Mouse (Mus musculus): ENCODE data around the gene Sypl2.
"Not testable (repeated sequence)": the region's sequence is repeated elsewhere in the genome, so short reads cannot be mapped to it uniquely, and the experiment has no call there.

Gene Sypl2

DNA sequence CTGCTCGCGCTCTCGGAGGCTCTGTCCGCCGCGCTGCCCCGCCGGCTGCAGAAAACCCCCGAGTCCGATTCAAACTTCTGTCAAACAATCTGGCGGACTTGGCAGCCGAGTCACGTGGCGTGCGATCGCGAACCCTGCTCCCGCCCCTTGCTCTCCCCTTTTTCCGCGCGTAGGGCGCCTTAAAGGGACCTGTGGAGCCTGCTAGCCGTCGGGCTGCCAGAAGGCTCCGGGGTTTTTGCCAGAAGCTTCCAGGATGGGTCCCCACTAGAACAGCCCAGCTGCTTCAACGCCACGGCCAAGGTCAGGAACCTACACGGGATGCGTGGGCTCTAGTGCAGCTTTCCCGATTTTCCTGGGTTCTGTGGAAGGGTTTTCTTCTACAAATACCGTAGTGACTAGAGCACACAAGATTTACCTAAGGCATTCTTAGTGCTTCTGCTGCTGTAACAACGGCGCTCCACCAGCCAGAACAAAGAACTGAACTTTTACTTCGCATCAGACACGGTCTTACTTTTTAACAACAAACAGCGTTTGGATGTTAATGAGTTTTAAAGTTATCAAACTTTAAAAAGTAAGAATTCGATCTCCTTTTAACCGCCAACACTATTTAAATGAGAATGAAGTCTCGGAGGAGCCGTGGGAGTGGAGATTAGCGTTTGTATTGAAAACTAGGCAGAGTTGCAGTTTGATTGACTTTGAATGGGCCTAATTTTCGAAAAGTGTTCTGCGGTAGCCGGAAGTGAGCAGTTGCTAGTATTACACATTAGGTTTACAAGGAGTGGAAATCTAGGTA lies at the start of gene Sypl2:
Gene Sypl2, minus strand, starts transcription at position 91 of the 793 bp plus-strand sequence.
- DNase-seq (ENCODE audit: inconsistent ontology term) = no peak

DNA sequence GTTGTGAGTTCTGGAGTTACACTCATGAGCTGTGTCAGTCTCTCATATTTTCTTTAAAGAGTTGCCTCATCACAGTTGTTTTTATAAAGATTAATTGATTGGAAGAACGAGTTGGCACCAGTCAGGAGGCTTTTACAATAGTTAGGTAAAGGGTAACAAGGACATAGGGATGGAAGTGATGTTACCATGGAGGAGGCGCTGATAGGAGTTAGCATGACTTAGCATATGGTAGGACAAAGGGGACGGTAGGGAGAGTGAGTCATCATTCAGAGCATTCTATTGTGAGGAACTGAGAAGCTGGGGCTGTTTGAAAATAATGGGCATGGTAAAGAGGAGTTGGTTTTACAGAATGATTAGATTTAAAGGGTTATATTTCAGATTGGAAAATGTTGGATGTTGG lies 32.9 kb upstream of the Sypl2 start:
- DNase-seq (ENCODE audit: inconsistent ontology term) = peak; percentile 41

DNA sequence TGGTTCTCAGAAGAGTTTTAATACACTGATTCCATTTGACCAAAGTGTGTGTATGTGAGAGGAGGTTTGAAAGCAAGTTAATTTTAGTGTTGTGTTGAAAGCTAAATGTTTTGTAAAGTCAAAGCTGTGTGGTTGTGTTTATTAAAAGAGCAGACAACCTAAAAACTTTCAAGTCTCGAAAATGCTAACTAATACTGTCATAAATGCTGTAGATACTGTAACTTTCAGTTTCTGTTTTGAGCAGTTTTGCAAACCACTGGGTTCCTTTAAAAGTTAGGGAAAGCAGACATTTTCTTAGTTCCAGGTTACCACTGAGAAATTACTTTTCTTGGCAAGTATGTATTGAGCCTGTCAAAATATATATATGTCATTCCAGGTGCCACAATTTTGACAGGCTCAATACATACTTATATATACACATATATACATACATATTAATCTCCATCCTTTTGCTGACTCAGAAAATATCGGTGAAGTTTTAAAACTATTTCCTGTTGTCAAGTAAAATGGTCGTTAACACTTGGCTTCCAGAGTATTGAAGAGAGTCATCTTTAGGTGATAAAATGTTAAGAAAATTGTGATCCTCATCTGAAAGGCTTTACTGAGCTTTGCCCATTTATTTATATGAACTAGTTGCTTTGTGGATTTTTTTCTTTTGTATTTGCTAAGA lies 31.5 kb upstream of the Sypl2 start:
- peak; percentile 22 for DNase-seq (ENCODE audit: inconsistent ontology term)

DNA sequence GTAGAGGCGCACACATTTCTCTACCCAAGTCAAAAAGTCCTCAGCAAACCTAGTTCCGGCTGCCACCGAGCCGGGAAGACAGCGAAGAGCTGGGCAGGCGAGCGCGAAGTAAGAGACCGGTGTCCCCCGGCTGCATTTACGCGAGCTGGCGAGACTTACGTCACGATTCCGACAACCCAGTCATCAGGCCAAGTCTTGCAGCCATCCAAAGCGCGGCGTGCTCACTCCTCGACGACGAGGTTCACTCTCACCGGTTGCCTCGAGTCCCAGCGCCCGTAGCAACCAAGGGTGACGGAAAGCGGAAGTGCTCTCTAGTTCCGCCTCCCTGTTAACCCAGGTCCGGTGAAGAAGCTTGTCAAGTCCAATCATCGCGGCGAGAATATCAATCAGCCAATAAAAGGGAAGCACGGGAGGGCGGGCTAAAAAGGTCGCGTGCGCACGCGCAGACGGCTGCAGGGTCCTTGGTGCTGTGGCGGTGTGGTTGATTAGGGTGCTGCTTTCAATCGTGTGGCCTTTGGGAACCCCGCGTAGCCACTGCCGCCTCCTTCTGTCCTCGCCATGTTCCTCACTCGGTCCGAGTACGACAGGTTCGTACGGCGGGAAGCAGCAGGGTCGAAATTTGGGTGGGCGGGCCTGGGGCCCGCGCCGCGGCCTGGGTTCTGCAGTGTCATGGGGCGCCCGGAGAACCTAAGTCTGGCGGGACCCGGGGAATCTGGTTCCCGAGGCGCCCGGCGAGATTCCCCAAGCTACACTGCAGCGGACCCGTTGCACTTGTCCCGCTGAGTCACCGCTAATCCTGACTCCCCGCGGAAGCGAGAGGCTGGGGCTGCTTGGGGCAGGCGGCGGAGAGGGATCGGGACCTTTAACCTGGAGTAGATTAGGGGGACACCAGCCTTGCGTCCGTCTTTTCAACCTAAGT lies 30.5 kb upstream of the Sypl2 start, which contains the start of gene Psma5:
Gene Psma5, plus strand, starts transcription at position 208 of the 919 bp plus-strand sequence.
- DNase-seq (ENCODE audit: inconsistent ontology term) = peak; percentile 97

DNA sequence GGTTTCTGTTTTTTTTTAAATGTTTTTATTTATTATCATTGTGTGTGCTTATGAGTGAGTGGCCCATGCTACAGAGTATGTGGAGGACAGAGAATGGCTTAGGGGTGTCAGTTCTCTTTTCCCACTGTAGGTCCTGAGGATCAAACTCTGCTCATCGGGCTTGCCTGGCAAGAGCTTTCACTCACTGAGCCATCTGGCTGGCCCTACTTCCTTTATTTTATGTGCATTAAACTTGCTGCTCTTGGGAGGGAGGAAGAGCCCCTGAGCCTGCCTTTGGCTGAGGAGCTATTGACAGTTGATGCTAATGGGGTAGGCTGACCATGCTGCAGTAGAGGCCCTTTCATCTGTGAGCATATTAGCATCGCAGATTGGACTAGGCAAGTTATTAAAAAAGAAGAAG lies 20.4 kb upstream of the Sypl2 start:
- no peak for DNase-seq (ENCODE audit: inconsistent ontology term)

DNA sequence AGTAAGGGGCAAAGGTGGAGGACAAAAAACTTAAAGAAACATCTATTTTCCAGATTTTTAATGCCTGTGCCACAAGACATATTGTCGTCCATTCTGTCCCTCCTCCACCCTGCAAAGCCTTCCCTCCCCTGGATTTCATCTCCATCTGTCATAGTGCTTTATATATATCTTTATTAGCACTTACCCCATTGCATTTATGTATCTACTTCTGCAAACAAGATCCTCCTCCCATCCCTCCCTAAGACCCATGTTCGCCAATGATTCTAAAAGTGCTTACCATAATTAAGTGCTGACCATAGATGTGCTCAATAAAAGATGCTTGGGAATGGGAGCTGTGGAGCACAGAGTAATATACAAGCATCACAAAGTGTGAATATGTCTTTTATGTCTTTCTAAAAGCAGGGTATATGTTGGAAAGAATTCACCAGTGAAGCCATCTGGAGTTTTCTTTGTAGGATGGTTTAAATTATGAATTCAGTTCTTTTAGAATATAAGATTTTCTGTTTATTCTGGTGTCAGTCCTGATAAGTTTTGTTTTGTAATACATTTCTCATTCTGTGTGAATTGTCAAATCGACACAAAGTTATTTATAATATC lies 14.9 kb upstream of the Sypl2 start:
- no peak for DNase-seq (ENCODE audit: inconsistent ontology term)

DNA sequence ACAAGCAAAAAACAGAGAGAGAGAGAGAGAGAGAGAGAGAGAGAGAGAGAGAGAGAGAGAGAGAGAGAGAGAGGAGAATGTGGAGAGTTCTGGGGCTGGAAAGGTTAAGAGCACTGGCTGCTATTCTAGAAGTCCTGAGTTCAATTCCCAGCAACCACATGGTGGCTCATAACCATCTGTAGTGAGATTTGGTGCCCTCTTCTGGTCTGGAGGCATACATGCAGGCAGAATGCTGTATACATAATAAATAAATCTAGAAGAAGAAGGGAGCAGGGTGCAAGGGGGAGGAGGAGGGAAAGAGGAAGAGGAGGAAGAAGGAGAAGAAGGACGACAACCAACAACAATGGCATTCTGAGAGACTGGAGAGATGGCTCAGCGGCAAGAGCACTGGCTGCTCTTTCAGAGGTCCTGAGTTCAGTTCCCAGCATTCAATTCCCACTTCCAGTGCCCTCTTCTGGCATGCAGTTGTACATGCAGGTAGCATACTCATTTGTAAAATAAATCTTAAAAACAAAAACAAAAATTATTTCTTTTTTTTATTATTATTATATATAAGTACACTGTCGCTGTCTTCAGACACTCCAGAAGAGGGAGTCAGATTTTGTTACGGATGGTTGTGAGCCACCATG lies 11.1 kb upstream of the Sypl2 start:
- DNase-seq (ENCODE audit: inconsistent ontology term) = not testable (repeated sequence)

DNA sequence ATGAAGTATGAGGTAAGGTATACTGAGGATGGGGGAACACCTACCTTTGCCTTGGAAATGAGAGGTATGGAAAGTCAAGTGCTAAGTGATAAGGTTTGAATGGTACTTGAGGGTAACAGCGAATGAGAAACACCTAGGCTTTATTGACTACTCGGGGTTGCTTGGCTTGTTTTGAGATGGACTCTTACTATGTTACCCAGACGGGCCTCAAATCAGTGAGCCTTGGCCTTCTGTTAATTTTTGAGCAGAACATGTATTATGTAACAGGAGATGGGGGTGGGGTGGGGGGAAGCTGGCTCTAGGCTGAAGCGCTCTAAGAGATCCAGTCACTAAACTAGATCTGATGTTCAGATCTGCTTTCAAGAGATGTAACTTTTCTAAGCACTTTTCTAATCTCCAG lies 5.2 kb upstream of the Sypl2 start:
- DNase-seq (ENCODE audit: inconsistent ontology term) = no peak

DNA sequence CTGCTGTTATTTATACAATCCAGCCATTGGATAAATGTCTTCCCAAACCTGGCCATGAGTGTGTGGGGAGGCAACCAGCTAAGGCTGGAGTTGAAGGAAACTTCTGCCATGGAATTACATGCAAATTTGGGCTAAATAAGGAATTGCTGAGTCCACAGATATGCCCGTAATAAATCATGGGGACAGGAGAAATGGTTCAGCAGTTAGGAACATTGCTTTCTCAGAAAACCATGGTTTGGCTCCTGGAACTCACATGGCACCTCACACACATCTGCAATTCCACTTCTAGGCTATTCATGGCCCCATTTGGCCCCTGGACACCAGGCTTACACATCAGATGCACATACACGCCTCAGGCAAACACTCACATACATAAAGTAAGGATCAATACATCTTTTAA lies 1.1 kb upstream of the Sypl2 start:
- no peak for DNase-seq (ENCODE audit: inconsistent ontology term)

DNA sequence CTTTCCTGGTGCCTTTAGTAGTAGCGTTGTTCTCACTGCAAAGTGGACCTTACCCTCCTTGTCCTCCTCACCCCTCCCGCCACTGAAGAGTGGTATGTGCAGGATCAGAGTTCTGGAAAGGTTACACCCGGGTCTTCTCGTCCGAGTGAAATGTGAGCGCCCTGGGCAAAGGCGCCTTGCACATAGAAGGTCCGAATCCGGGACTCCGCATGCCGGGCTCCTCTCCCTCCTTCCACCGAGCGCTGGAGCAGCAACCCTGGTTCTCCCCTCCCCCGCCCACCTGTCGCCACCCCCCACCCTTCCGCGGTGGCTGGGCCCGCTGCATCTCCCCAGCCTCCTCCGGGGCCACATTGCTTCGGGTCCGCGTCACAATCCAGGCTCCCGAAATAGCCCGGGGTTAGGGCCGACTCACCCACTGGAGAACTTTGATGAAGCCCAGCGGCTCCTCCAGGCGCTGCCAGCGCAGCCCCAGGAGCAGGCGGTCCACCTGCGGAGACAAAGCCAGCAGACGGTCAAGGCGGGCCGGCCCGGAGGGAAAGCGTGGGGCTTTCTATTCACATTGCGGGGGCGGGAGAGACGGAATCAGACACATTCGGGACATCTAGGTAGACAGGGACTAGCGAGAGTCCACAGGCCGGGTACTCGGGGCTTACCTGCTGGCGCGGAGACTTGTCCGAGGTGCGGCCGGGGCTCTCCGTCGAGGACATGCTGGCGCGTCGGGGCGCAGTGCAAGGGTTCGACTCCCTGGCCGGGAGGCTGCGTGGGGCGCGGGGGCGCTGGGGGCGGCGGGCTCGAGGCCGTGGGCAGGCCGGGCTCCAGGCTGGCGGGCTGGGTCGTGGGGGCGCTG lies 514 bp downstream of the Sypl2 start:
- no peak for DNase-seq (ENCODE audit: inconsistent ontology term)

DNA sequence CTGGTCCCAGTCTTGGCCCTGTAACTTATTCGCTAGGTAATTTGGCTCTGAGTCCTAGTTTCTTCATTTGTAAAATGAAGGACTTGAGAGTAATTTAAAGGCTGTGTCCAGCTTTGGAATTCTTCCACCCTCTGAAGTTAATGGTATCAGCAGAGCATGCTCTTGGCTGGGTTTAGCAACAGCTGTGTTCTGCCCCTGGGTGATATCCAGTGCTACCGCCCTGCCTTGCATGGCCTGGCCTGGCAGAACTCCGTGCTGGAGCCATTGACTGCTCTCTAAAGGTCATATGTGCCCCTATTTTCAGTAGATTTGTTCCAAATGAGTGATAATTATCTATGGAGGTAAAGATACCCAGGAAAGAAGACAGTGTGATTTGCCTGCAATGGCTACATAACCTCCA lies 5.8 kb downstream of the Sypl2 start:
- no peak for DNase-seq (ENCODE audit: inconsistent ontology term)

DNA sequence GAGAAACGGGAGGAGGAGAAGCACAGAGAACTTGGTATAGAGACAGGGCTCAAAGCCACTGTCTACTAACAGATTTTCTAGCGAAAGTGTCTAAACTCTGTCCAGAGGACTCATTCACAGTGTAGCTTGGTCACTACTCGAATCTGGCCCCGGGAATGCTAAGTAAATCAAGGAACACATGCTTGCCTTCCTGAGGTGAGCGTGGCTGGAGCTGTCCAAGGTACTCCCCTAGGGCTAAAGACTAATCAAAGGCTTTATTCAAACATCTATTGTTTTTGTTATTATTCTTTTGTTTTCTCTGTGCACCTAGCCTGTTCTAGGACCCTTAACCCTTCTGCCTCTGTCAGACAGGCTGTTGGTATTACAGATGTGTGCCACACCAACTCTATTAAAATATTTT lies 11.7 kb downstream of the Sypl2 start:
- no peak for DNase-seq (ENCODE audit: inconsistent ontology term)

DNA sequence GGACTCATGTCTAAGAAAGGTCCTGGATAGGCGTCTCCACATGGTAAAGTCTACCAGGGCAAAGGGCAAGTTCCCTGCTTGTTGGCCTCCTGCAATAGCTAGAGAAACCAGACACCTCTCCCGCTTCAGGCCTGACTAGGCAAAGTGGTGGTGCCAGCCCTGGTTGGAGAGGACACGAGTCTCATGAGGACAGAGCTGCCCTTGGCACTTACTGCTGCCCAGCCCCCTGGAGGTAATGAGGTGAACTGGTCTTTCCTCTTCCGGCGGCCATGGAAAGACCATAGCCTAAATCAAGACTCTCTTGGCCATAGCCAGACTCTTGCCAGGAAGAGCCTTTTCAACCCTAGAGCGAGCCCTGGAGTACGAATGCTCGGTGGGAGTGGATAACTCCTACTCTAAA lies 14.0 kb downstream of the Sypl2 start:
- no peak for DNase-seq (ENCODE audit: inconsistent ontology term)

DNA sequence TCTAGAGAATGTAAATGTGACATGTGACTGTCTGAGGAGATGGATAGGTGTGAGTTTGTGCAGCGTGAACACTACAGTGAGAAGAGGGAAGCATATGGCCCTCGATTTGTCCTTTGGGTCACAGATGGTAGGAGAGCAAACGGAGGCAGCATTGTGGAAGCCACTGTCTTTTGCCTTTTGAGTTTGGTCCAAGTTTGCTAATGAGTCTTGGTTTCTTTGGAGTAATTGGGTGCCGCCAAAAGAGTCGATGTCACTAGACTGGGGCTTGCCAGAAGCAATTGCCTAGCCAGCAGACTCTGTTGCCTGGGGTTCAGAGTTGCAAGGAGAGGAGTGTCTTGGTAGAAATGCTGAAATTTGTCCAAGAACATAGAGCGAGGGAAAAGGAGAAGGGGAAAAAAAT lies 14.6 kb downstream of the Sypl2 start:
- no peak for DNase-seq (ENCODE audit: inconsistent ontology term)

DNA sequence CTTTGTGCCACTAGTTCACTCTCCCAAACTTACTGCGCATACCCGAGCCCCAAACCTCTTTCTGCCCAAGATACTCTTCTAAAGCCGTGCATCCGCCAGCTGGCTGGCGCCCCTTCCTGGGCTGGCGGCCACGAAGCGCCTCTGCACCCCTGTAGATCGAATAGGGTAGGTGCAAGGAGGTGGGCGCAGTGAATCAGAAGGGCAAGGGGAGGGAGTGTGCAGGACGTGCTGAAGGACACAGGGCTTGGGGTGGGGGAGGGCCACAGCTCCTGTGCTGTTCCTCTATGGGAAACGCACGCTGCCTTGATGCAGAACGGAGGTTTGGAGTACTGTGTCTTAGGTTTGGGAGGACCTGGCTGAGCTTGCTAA lies 15.7 kb downstream of the Sypl2 start, which contains the start of gene Atxn7l2:
Gene Atxn7l2, minus strand, starts transcription at position 164 of the 369 bp plus-strand sequence.
- DNase-seq (ENCODE audit: inconsistent ontology term) = no peak

DNA sequence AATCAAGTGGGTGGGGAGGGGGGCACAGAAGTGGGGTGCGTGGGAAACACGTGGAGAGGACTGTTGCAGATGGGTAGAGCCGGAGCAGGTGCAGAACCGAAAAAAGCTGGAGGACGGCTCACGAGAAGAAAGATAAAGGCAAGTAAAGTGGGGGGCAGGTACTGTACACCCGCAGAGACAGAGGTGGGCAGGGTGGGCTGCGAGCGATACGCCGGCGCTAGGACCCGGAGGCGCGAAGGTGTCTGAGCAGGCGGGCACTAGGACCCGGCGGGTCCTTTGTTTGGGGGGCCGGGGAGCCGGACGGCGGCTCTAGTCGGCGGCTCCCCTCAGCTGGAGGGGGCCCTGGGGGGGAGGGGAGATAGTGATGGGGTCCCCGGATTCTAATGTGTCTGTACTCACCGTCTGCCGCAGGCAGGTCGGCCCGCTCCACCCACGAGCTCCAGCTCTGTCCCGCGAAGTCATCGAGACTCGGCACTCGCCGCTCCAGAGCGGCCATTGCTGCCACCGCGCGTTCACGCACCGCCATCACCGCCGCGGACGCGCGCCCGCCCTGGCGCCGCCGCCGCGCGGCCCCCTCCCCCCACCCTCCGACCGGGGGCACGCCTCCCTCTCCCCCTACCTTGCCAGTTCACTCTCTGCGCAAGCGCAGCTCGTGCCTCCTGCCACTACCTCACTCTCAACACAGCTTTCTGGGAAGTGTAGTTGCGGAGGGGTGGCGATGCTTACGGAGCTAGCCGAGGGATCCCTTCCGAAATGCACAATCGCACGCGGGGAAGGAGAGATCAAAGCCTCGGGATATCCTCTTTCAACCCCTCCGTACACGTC lies 16.3 kb downstream of the Sypl2 start:
- DNase-seq (ENCODE audit: inconsistent ontology term) = peak; percentile 95

DNA sequence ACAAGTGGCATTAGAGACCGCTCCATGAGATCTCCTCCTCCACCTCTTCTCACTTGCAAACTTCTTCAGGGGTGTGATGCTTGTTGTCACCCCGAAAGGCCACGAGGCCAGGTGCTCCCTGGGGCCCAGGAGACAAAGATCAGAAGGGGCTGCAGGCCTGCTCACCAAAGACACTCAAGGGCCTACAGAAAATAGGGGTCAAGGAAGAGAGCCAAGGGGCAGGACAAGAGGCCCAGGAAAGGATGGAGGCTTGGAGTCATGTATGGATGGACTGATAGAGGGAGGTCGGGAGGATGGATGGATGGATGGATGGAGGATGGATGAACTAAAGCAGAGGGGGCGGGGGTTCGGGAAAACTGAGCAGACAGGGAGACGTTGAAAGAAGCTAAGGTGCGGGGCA lies 16.9 kb downstream of the Sypl2 start:
- DNase-seq (ENCODE audit: inconsistent ontology term) = no peak

DNA sequence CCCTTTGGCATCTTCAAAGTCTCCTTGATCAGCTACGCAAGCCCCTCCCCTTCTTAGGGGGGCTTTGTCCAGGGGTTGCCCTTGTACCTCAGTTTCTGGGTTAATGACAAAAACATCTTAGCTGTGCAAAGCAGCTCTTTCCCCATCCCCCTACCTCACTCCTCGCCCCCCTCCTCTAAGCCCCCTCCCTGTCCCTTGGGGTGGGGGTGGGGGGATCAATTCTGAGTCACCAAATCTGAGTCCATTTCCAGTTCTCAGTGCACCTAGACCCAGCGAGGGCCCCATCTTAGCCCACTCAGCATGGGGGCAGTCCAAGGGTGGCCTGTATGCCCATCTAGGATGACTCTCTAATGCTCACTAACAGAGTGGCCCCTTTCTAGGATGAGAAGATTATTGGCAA lies 17.4 kb downstream of the Sypl2 start:
- DNase-seq (ENCODE audit: inconsistent ontology term) = no peak

DNA sequence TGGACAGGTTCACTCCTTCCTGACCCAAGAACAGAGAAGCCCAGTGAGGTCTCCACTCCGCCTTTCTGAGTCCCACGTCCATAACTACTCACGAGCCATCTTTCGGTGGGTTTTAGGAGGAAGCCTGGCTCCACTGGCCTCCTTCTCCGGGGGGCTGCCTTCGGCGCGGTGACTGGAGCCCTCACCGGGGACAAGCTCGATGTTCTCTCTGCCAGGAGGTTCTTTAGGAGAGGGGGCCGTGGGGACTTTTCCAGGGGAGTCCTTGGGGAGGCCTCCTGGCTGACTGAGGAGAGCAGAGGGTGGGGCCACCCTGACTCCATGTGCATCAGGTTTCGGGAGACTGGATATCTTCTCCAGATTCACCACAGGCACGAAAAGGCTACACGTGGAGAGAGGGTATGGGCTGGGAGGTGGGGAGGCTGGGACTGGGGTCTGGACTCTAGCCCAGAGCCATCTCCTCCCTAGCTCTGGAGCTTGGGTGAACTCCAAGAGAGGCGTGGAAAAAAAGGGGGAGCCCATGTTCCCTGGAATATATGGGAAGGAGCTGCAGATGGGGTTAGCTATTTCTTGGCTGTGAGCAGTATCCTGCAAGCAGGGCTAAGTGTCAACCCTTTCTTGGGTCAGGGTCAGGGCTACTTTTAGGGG lies 19.6 kb downstream of the Sypl2 start:
- DNase-seq (ENCODE audit: inconsistent ontology term) = no peak

All from Muller cell, postnatal 12 days (primary cell).